Mouse (Mus musculus) hematopoietic multipotent progenitor cell, adult 10-12 weeks (in vitro differentiated cells): ENCODE data around the gene Hopx. TPM values are rescaled to one million over a fixed set of nuclear protein-coding genes. Genes with fewer than 3 reads are reported as not detected.

Experiments
- polyA plus RNA-seq: library from polyadenylated mRNA; stranded (reverse); fragments of >175 nt; gene quantifications from 2 replicates; pipeline ENCODE4 v1.2.3, GENCODE M21; 2012; ENCODE audit warnings: low replicate concordance

The Hopx gene
- 12.5 and 26.2 TPM in 2 replicates for polyA plus RNA-seq

DNA sequence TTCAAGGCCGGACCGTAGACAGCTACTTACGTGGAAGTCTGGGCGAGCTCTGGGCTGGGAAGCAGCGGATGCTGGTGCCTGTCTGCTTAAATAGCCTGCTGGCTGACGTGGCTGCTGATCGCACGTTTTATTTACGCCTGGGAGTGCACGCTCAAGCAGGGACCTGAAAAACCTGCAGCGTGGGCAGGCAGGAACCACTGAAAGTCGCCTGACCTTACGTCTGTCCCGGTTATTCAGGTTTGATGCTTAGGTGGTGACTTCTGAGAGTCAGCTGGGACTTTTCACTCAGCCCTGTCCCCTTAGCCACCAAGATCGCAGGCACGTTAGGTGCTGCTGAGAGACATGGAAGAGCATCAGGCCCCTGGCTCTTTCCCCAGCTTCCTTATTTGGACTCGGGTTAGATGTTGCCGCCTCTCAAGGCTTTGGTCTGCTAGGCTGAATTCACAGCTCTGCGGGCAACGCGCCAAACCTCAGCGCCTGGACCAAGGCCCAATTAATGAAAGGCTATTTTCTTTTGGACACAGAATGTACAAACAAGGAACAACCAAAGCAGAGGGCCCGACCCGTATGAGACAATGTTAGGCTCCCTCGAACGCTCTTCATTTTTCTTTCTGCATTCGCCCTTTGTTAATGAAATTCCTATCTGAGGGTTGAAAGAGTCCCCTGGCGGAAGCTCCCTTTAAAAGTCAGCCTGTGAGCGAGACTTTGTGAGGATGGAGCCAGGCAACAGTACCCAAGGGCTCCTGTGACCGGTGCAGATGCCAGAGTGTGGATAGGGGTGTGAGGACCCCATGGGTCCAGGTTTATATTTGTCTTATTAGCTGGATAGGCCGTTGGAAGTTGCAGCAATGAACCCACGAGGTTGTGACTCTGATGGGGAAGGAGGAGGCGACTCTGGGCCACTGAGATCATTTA, at the start of gene Hopx:
TSS of gene Hopx (minus strand) at position 305 of the 915 bp plus-strand sequence.

Other genes with a start within 250 kb of the Hopx start
- gene Aasdh, start 209.6 kb downstream of the Hopx start, polyA plus RNA-seq: 2.7 and 4.0 TPM in 2 replicates
- 8.4 and 12.2 TPM in 2 replicates for gene Paics, start 163.8 kb downstream of the Hopx start, polyA plus RNA-seq
- 4.8 and 6.5 TPM in 2 replicates for gene Ppat, start 163.5 kb downstream of the Hopx start, polyA plus RNA-seq
- 27.4 and 54.1 TPM in 2 replicates for gene Srp72, start 140.4 kb downstream of the Hopx start, polyA plus RNA-seq
- gene Arl9, start 111.1 kb downstream of the Hopx start, polyA plus RNA-seq: not detected in 2 replicates
- 0.08 and 0.28 TPM in 2 replicates for gene Thegl, start 99.1 kb downstream of the Hopx start, polyA plus RNA-seq
- gene Spink2, start 96.3 kb upstream of the Hopx start, polyA plus RNA-seq: 0.36 TPM in 1 of 2 replicates, not detected in the other
- gene Rest, start 150.4 kb upstream of the Hopx start, polyA plus RNA-seq: 14.3 and 16.5 TPM in 2 replicates
- 18.9 and 19.2 TPM in 2 replicates for gene Noa1, start 195.0 kb upstream of the Hopx start, polyA plus RNA-seq
- 1.7 and 2.9 TPM in 2 replicates for gene Polr2b, start 195.0 kb upstream of the Hopx start, polyA plus RNA-seq